Mouse (Mus musculus) gastrocnemius, postnatal 4 days (tissue): ENCODE data around the gene Kbtbd12. TPM values are rescaled to one million over a fixed set of nuclear protein-coding genes. Genes with fewer than 3 reads are reported as not detected.

Source experiments
- DNase-seq, 2 experiments: peaks; one replicate each; pipeline ENCODE4 v3.0.0; 2021 to 2022; ENCODE audit warnings: low spot score in 2 of 2, mixed read lengths in 2 of 2
- total RNA-seq, 2 experiments: library from RNA; stranded (reverse); gene quantifications; 2 replicates each; pipeline ENCODE4 v1.2.3; 2021

Gene Kbtbd12
- total RNA-seq, 2 experiments from 2014 or later, result 28.1 to 29.6 TPM

DNA sequence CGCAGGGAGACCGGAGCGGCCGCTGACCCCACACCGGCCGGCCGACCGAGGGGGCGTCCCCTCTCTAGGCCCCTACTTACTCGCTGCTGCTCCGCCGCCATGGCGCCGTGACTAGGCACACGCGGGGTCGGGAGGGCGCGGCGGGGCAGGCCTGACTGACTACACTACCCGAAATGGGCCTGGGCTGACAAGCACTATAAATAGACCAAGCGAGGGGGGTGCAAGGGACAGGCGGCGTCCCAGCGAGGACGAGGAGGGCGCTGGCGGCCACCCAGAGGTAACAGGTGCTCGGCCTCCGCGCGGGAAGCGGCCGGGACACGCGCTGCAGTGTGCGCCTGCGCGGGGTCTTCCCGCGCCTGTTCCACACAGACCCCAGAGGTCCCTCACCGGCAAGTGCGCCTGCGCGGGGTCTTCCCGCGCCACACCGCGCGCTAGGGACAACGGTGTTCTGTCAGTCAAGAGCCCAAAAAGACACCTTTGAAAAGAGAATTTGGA lies 10.4 kb downstream of the Kbtbd12 start:
- peak; percentile 46 to 71 for DNase-seq

DNA sequence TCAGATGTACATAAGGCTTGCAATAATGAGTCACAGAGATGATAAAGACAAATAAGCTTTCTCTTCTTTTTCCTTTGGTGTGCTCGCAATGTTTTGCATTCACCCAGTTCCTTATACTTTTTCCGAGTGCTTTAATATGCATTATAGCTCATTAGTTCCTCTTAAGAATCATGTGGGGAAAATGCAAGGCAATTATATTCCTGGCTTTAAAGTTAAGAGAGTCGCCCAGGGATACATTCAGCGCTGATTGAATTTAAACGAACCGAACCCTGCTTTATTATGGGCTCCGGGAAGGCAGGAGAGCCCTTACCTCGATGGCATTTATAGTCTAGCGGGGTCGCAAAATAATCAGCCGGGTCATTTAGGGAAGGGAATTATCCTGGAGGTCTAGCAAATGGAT lies 10.8 kb downstream of the Kbtbd12 start:
- no peak for DNase-seq

DNA sequence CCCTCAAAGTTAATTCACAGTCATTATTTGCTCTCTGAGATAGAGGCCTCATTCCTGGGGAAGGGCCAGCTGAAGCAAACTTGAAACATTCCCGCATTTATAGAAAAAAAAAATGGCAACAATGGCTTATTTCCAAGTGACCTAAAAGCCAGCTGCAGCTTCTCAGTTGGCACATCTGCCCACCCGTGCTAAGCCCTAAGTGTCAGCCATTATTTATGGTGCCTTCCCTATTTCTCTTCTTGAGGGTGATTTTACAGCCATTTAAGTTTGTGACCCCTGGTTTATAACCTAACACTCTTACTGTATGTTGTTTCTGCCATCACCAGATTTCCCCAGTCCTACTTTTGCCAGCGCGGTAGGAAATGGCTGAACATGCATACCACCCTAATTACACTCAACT lies 11.3 kb downstream of the Kbtbd12 start:
- no peak for DNase-seq

DNA sequence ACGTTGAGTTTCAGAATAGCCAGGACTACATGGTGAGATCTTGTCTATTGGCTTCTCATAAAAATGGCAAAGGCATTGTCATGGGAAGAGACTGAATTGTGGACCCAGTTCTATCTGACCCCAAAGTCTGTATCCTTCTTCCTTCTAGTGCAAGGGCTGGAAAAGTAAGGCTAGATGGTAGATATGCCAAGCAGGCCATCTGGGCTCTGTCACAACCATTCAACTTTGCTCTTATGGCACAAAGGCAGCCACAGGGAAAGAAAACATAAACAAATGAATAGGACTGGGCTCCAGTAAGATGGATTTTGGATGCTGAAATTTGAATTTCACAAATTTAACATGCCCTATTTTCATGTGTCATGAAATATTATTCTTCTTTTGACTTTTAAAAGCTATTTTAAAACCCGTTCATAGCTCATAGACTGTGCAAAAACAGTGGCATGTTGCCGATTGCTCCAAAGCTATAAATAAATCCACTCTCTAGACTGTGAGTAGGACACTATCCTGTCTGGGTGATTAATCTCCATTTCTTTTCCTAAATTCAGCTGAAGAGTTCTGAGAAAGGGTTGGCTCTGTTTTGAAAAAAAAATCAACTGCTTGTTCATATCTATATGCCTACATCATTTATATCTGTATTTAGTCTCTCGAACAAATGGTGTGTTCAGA lies 15.8 kb downstream of the Kbtbd12 start:
- DNase-seq, result no peak

DNA sequence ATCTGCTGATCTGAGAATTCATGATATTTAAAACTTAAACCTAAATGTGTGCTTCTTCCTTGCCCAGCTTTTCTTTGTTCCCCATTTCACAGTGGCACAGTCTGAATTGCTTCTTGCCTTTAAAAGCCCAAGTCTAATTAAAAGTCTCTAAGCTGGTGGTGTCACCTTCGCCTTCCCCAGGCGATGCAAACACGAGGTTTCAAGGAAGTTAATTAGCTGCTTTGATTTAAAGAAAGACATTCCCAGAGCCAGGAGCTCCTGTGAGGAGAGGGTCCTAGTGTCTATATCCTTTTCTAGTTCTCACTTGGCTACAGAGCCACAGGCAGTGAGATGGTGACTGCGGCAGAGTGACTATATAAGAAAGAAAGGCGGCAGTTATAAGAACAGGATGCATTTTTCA lies 18.2 kb downstream of the Kbtbd12 start:
- no peak for DNase-seq

DNA sequence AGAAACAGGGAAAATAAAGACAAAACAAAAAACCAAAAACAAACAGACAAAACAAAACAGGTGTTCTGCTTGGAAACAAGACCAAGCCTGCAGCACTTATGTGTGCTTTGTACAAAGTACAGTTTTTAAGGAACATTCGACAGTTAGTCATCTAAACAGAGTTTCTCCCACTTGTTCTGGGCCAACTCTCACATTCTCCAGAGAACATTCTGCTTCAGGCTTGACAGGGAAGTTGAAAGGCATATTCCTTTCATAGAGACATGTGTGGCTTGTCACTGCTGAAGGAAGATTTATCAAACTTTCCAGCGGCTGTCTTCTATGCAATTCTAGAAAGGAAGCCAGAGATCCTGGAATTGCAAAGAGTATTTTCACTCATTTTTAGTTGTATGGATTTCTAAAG lies 22.4 kb downstream of the Kbtbd12 start:
- no peak for DNase-seq

DNA sequence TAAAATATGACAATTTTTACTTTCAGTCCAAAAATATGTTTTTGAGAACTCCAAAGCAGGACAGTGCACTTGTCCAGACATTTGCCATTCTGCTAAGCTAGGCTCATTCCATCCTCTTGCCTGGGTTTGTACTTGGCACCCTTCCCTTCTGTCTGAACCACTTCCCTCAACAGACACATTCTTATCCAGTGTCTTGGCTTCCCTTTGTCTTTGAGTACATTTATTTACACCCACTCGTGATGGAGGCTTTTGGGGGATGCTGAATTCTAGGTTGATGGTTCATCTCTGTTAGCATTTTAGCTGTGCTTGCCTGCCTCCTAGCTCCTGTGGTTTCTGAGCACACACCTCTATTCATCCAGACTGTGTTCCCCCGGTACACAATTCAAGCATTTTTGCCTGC lies 31.3 kb downstream of the Kbtbd12 start:
- DNase-seq, result no peak

DNA sequence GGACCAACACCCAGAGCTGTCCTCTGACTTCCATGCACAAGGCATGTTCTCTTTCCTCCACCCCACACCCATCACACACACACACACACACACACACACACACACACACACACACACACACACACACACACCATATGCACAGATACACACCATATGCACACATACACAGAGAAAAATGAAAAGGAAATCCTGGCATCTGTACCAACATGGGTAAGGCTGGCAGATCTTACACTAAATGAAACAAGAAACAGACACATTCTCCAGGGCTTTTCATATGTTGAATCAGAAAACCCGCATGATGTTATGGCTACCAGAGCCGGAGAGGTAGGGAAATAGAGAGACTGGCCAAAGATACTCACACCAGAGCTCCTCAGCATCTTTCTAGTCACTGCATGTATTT lies 32.0 kb downstream of the Kbtbd12 start:
- no peak for DNase-seq

DNA sequence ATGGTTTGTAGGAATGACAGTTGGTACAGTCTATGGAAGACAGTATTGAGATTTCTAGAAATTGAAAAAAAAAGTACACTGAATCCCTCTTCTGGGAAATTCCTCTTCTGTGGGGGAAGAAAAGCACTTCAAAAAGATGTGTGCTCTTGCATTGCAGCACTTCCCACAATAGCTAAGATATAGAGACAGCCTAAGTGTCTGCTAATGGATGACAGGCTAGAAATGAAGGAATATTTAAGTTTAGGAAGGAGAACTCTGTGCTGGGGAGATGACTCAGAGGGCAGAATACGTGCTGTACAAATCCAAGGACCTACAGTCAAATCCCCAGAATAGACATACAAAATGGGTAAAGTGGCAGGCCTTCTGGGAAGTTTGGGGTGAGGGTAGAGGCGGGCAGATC lies 32.5 kb downstream of the Kbtbd12 start:
- no peak for DNase-seq

DNA sequence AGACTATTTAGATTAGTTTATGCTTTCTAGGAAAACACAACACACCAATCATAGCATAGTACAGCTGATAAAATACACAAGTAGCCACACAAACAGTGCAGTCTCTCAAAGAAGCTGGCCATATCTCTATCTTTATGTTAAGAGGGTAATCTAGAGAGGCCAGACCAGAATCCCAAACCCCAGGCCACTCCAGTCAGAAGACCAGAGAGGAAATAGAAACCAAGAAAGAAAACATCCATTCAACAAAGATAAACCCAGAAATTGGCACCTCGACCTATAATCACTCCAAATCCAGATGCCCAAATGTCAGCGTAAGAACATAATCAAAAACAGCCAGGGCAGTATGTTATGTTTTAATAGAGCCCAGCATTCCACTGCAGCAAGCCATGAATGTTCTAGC lies 41.6 kb downstream of the Kbtbd12 start:
- DNase-seq, result no peak

DNA sequence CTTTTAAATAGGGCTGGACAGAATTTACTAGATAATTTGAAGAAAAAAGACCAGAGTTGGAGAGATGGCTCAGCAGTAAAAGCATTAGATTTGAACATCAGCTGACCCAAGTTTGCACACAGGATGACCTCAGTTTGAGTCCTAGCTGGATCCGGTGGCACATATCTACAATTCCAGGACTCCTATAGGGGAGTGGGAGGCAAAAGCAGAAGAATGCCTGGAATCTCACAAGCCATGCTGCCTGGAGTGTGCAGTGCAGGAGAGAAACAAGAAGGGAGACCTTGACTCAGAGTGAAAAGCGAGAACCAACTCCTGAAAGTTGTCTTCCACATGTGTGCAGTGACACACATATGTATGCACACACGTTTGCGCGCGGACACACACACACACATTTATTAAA lies 45.4 kb downstream of the Kbtbd12 start:
- no peak for DNase-seq

DNA sequence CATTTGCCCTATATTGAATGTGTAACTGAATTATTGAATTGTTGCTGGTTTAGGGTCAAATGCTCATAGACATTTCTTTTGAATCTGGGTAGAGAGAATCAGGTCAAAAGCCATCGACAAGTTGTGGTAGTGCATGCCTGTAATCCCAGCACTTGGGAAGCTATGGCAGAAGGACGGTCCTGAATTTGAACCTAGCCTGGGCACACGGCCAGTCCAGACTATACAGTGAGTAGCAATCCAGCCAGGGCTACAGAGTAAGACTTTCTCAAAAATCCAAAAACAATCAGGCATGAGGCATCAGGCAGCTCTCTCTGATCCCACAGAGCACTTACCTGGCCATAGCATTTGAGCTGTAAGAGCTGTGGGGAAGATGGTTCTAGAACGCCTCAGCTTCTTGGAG lies 47.5 kb downstream of the Kbtbd12 start:
- no peak for DNase-seq

DNA sequence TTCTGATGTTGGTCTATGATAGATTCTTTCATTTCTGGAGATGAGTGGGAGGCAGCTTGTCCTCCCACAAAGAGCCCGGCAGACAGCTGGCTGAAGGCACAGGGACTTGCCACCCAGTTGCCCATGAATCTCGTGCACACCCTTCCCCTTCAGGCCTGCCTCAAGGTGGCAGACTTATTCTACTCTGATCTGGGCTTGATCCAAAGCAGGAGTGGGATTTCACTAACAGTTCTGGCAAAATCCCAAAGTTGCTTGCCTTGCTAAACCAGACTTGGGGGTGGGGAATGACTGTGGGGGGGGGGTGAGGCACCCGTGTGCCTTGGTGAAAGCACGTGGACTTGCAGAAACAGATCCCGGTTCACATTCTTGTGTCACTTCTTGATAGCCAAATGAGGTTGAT lies 48.2 kb downstream of the Kbtbd12 start:
- DNase-seq, result no peak

DNA sequence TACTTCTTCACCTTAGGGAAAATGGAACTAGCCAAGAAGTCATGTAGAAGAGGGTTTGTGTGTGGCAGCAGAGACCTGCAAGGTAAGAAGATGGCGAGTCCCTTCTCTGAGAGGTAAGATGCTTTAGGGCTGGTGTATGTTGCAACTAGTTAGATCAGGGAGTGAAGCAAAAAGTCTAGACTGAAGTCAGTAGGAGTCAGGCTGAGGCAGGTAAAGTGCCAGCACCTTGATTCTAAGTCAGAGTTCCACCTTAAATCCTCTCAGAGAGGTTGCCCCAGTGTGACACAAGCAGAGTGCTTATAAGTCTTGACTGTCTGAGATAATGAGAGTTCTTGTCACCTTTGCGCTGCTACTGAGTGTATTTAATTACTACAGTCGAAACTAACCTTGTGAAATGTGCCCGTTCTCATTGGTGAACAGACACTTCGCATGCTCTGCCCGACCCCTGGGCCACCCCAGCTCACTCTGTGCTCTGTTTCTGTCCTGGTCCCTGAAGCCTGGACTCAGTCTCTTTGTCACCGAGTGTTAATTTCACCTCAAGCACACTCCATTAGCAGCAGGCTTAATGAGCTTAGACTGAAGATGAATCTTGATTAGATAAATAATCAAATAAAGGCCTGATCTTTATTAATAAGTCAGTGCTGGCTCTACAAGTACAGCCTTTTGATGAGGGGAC lies 49.0 kb downstream of the Kbtbd12 start:
- no peak for DNase-seq

DNA sequence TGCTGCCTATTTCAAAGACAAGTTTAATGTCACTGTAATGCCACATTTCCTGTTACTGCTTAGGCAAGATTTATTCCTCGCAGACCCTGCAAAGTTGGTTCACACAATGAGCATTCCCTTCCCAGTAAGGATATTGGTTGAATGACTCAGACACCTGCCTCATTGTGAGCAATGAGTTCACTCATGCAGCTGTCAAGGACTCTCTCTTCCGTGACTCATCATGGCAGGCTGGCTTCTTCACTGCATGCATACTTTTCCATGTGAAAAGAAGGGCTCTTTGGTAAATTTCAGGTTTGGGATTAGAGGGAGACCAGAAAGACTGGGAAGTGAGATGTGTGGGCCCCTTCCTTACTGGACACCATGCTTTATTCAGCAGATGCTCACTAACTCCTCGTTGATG lies 50.7 kb downstream of the Kbtbd12 start:
- DNase-seq, result no peak

DNA sequence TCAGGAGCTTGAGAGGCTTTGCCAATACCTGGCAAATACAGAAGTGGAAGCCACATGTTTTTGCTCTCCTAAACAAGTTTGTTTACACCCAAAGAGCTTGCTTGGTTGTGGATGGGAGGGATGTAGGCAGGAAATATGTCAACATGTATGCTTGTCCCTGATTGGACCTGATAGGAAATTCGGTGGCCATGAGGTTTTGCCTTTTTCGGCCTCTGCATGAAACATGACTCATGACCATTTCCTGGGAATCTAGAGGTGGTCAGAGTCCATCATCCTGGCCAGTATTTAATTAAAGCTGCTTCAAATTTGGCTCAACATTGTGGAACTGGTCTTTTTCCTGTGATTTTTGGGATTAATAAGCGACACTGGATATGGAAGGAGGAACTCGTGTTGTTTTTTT lies 53.8 kb downstream of the Kbtbd12 start:
- no peak for DNase-seq

DNA sequence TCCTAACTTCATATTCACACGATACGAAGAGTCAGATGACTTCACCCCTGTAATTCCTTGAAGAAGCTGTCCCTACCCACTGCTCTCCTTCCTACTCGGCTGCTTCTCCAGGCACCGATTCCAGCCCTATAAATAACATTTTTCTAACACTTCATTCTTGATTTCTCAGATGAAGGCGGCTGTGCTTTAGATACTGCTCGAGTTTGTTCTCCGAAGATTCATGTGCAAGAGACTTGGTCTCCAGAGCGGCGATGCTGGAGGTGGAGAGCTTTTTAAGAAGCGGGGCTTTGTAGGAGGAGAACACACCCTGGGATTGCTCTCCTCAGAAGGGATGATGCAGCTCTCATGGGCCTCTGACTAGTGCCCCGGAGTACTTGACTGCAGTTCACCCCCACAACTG lies 61.3 kb downstream of the Kbtbd12 start:
- no peak for DNase-seq

DNA sequence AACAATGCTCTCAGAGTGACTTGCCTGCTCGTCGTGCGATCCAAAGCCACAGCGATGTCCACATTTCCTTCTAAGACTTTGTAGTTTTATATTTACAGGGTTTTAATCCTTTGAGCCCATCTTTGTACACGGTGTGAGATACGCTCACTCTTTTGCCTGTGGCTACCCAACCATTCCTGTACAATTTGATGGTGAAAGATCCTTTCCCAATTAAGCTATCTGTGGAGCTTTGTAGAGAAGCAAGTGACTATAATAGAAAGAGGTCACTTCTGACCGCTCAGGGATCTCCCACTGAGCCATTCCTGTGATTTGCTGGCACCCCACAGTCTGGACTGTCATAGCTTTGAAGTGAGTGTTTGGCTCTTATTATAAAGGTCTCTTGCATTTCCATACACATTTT lies 71.1 kb downstream of the Kbtbd12 start:
- no peak for DNase-seq

DNA sequence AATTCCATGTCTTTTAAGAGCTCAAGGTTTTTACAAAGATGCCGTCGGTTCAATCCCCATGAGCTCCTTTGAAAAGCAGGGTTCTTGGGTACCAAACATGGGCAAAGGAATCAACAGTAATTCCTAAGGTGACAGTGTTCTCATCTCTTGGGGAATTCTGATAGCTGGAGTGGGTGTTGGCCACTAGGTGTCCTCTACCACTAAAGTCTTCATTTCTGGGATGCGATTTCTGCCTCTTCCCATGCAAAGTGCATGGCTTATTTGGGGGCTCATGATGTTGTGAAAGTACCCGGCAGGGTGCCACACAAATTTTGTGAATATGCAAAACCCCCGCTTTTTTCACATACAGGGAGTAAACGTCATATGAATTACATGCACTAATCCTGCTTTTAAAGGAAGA lies 72.7 kb downstream of the Kbtbd12 start:
- no peak for DNase-seq

DNA sequence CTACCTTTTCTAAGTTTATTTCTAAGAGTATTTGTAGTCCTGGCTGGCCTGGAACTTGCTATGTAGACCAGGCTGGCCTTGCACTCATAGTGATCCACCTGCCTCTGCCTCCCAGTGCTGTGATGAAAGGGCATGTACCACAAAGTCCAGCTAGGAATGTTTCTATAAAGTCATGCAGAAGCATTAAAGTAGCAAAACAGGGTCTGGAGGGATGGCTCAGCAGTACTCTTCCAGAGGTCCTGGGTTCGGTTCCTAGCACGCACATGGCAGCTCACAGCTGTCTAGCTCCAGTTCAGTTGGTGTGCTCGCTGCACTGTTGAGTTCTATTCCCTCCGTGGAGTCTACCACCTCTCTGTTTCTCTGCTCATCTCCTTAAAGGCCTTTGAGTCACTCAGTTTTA lies 77.6 kb downstream of the Kbtbd12 start:
- no peak for DNase-seq

DNA sequence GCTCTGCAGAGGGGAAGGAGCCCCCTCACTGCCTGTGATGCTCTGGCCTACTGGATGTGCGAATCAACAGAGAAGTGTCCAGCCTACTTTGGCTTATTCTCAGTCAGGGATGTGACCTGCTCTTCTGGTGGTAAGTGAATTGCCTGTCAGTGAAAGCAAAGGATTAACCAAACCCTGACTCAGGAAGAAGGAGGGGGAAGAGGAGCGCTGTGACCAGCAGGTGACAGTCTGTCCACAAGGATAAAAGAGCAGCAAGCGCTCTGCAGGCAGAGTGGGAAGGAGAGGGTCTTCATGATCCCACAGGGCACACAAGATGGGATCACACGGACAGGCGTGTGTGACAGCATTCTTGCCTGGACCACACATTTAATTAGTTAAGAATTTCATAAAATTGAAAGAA lies 78.1 kb downstream of the Kbtbd12 start:
- DNase-seq, result no peak

DNA sequence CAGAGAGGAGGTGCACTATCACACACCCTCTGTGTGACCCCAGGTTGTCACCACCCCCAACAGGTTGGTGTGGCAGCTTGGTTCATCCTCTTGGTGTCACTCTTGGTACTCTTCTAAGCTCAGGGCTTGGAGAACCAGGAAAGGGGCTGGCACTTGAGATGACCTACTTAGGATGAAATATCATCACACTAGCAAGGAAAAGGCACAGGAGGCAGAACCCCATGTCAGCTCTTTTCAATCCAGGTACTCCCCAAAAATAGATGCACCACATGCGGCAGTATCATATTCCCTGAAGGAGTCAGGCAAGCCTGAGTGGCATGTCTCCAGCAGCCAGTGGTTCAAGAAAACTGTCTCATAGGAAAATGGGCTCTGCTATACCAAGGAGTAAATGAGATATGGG lies 79.7 kb downstream of the Kbtbd12 start:
- no peak for DNase-seq

DNA sequence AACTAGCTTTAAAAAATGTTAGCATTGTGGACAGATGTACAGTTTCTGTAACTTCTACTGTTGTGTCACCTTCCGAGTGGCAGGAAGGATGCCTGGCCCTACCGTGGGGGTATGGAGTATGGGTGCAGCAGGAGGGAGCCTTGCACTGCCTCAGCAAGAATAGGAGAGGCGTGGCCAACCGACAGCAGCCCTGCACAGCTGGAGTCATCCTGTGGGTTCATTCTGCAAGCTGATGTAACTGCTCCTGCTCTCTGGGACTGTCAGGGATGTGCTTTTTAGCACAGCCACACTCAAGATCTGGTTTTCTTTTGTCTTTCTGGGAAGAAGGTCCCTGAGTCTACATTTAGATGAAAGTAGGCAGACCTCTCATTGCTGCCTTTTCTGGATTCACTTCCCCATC lies 80.2 kb downstream of the Kbtbd12 start:
- no peak for DNase-seq
